Mouse (Mus musculus) lung, embryonic 16.5 days (tissue): ENCODE measurements around the gene Dock3. TPM values are rescaled to one million over a fixed set of nuclear protein-coding genes. Genes with fewer than 3 reads are reported as not detected.

Experiments used
- ATAC-seq: fragments of 200-750 bp; cut with Nextera tagmentation; 2 replicates; pipeline ENCODE4 v1.8.0; 2017; ENCODE audit warnings: low read depth, mild to moderate bottlenecking, moderate library complexity
- H3K27ac ChIP-seq: fragments of 300-500 bp; sonication (generic); 2 replicates; pipeline ENCODE4 v1.5.1; 2014; ENCODE audit warnings: mild to moderate bottlenecking, control low read depth, low read length
- H3K27me3 ChIP-seq: fragments of 300-500 bp; sonication (generic); 2 replicates; pipeline ENCODE4 v1.6.1; 2014; ENCODE audit warnings: low read depth, low read length, mixed read lengths; ENCODE audit not compliant: control insufficient read depth, insufficient read depth
- H3K36me3 ChIP-seq: fragments of 300-500 bp; sonication (generic); 2 replicates; pipeline ENCODE4 v1.6.1; 2014; ENCODE audit warnings: low read length; ENCODE audit not compliant: control insufficient read depth, insufficient read depth
- H3K4me1 ChIP-seq: fragments of 300-500 bp; sonication (generic); replicated peaks from 2 replicates; pipeline ENCODE4 v1.6.1; 2014; ENCODE audit warnings: low read length, mixed read lengths; ENCODE audit not compliant: control insufficient read depth, insufficient read depth
- H3K4me2 ChIP-seq: fragments of 300-500 bp; sonication (generic); 2 replicates; pipeline ENCODE4 v1.6.1; 2014; ENCODE audit warnings: low read depth, low read length, control low read depth
- H3K4me3 ChIP-seq: fragments of 300-500 bp; sonication (generic); 2 replicates; pipeline ENCODE4 v1.5.1; 2014; ENCODE audit warnings: mild to moderate bottlenecking, low read length, control low read depth
- H3K9ac ChIP-seq: fragments of 300-500 bp; sonication (generic); 2 replicates; pipeline ENCODE4 v1.6.1; 2014; ENCODE audit warnings: low read length, control low read depth
- H3K9me3 ChIP-seq: fragments of 300-500 bp; sonication (generic); 2 replicates; pipeline ENCODE4 v1.6.1; 2016; ENCODE audit warnings: low read length; ENCODE audit not compliant: control insufficient read depth
- WGBS: fragments of 180-500 bp; shearing (Covaris S2); extraction: QIAGEN DNeasy Blood & Tissue Kit; methylation state at CpG from one replicate; pipeline ENCODE4 v1.1.7; 2014; 5-methylcytosine and 5-hydroxymethylcytosine counted together
- microRNA-seq: library from miRNA; unstranded; fragments of <30 nt; microRNA quantifications from one replicate; pipeline ENCODE4, GENCODE M21; 2016
- polyA plus RNA-seq: library from polyadenylated mRNA; unstranded; fragments of >200 nt; fragmentation: Nextera tagmentation; extraction: Ambion mirVana; gene quantifications from 2 replicates; pipeline ENCODE4 v1.2.1, GENCODE M21; 2015

Gene Dock3
- polyA plus RNA-seq, 1 experiment from 2014 or later = 0.19 TPM

- peaks cover 20% of the 10 kb centered on the region for H3K36me3 ChIP-seq
- 68% methylated on average over 4 of the region's 4 CpGs for WGBS
- no peak overlapping the region for H3K4me2 ChIP-seq
- H3K4me1 ChIP-seq = peaks cover 33% of the 10 kb centered on the region
- H3K4me3 ChIP-seq = no peak overlapping the region
- no peak overlapping the region for H3K27ac ChIP-seq
- H3K27me3 ChIP-seq = no peaks in the 10 kb centered on the region
- H3K9ac ChIP-seq = no peak overlapping the region
- no peaks in the 10 kb centered on the region for H3K9me3 ChIP-seq
- ATAC-seq = no peak
Measured at GRCm38 (mm10) chr9:106882176-106882575, 349.5 kb downstream of the Dock3 start.

DNA sequence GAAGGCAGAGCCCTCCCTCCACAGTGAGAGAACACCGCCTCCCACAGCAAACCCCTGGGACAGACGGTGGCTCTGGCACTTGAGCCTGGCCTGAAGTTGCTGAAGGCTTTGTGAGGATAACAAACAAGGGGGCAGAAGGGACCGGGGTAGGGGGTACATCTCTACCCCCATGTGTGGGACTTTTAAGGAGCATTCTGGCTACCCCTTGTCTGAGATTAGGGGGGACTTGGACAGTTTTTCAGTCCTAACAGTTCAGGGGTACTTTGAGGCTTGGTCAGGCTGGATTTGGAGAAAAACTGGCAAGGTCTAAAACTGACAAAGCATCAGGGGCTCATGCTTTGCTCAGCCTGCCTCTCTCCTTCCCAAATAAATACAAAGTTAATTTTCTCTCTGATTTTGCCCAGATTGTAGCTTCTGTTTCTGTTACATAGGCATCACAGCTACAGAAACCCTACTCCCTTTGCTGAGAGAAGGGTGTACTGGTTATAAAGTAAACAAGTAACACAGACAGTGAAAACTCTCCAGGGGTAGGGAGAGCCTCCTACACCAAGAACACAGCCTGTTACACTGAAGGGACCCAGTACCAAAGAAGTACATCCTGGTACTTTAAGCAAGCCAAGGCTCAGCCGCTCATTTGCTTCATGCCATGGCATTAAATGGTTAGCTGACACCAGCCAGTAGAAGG, 350.5 kb downstream of the Dock3 start:
- 54% methylated on average over 4 of the region's 4 CpGs for WGBS
- Histone ChIP-seq H3K4me1 (peaks cover 33% of the 10 kb centered on the region), H3K36me3 (peaks cover 26% of the 10 kb centered on the region), H3K9ac (no peak overlapping the region), H3K27ac (no peak overlapping the region), H3K4me3 (no peak overlapping the region), H3K9me3 (no peaks in the 10 kb centered on the region), H3K27me3 (no peaks in the 10 kb centered on the region), H3K4me2 (no peak overlapping the region)
- no peak for ATAC-seq

- ATAC-seq = no peak
- Histone ChIP-seq H3K27ac (no peak overlapping the region), H3K9me3 (no peaks in the 10 kb centered on the region), H3K9ac (no peak overlapping the region), H3K36me3 (peaks cover 29% of the 10 kb centered on the region), H3K27me3 (no peaks in the 10 kb centered on the region), H3K4me3 (no peak overlapping the region), H3K4me1 (peaks cover 18% of the 10 kb centered on the region), H3K4me2 (no peak overlapping the region)
- 71% methylated on average over 4 of the region's 4 CpGs for WGBS
Measured at GRCm38 (mm10) chr9:106879471-106879870, 352.2 kb downstream of the Dock3 start.

DNA sequence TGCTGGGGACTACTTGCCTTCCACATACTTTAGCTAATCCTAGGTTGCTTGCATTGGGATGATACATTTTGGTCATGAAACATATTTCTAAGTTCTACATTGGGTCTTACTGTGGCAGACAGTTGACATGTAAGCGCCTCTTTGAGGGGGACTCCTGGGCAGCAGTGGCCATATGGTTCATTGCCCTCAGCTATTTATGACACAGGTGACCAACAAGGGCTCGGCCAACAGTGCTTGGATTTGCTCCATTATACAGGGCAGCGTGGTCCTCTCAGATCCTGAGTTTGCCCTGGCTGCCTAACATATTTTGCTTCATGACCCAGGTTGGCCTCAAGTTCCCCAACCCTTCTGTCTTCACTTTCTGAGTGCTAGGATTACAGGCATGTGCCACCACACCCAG, 355.0 kb downstream of the Dock3 start:
- ATAC-seq = no peak

DNA sequence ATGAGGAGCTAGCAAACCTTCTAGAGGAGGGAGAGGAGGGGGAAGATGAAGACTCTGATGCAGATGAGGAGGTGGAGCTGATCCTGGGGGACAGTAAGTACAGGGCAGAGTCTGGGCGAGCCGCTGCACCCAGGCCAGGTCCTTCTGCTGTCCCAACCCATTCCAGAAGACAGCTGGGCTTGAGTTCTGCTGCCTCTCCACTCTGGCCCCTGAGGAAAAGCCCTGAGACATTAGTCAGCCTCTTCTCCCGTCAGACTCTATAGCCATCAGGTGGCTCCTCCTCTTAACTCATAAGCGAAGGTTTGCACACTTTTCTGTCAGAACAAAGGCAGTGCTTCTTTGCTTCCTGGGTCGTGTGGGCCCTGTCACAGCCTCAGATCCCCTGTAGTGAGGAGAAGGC, 357.5 kb downstream of the Dock3 start:
- no peaks in the 10 kb centered on the region for H3K9me3 ChIP-seq
- H3K36me3 ChIP-seq = peaks cover 23% of the 10 kb centered on the region
- no peak overlapping the region for H3K4me2 ChIP-seq
- no peak overlapping the region for H3K27ac ChIP-seq
- 74% methylated on average over 5 of the region's 5 CpGs for WGBS
- no peaks in the 10 kb centered on the region for H3K27me3 ChIP-seq
- no peak for ATAC-seq
- H3K9ac ChIP-seq = no peak overlapping the region
- H3K4me3 ChIP-seq = no peak overlapping the region
- H3K4me1 ChIP-seq = no peaks in the 10 kb centered on the region

More for the DNA sequence above, 355.0 kb downstream of the Dock3 start:
- no peak overlapping the region for H3K4me2 ChIP-seq
- H3K27ac ChIP-seq = no peak overlapping the region
- no peaks in the 10 kb centered on the region for H3K4me1 ChIP-seq
- no peaks in the 10 kb centered on the region for H3K9me3 ChIP-seq
- peaks cover 27% of the 10 kb centered on the region for H3K36me3 ChIP-seq
- WGBS = 93% methylated on average over 3 of the region's 3 CpGs
- no peak overlapping the region for H3K9ac ChIP-seq
- H3K27me3 ChIP-seq = no peaks in the 10 kb centered on the region
- H3K4me3 ChIP-seq = no peak overlapping the region

DNA sequence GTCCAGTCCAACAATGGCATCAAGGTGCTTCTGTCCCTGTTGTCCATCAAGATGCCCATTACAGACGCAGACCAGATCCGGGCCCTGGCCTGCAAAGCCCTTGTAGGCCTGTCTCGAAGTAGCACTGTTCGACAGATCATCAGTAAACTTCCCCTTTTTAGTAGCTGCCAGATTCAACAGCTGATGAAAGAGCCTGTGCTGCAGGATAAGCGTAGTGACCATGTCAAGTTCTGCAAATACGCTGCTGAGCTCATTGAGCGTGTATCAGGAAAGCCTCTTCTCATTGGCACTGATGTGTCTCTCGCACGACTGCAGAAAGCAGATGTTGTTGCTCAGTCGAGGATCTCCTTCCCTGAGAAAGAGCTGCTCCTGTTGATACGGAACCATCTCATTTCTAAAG, 373.7 kb downstream of the Dock3 start:
- H3K4me2 ChIP-seq = no peak overlapping the region
- H3K36me3 ChIP-seq = peaks cover 37% of the 10 kb centered on the region
- H3K27ac ChIP-seq = no peak overlapping the region
- no peak overlapping the region for H3K9ac ChIP-seq
- H3K4me1 ChIP-seq = no peaks in the 10 kb centered on the region
- no peak overlapping the region for H3K4me3 ChIP-seq
- ATAC-seq = no peak
- WGBS = 88% methylated on average over 11 of the region's 11 CpGs
- H3K27me3 ChIP-seq = no peaks in the 10 kb centered on the region
- H3K9me3 ChIP-seq = no peaks in the 10 kb centered on the region

DNA sequence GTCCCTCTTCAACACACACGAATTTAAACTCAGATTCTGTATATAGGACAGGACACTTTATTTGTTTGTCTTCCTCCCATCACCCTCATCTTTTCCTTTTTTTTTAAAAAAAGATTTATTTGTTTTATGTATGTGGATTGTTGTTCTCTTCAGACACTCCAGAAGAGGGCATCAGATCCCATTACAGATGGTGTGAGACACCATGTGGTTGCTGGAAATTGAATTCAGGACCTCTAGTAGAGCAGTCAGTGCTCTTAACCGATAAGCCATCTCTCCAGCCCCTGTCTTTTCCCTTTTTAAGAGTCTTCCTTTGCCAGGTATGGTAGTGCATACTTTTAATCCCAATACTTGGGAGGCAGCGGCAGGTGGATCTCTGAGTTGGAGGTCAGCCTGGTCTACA, 375.0 kb downstream of the Dock3 start:
- Histone ChIP-seq H3K36me3 (peaks cover 33% of the 10 kb centered on the region), H3K4me1 (no peaks in the 10 kb centered on the region), H3K4me3 (no peak overlapping the region), H3K4me2 (no peak overlapping the region), H3K27ac (no peak overlapping the region), H3K27me3 (no peaks in the 10 kb centered on the region), H3K9me3 (no peaks in the 10 kb centered on the region), H3K9ac (no peak overlapping the region)
- ATAC-seq = no peak
- WGBS = 73% methylated on average over 3 of the region's 3 CpGs

Small RNA genes lying within 50 kb of the gene (microRNA-seq; reads per million reads assigned to microRNA genes)
- not detected for gene Gm22238

Other genes starting within 250 kb of the Dock3 start
- gene Mapkapk3, start 58.0 kb upstream of the Dock3 start, polyA plus RNA-seq = 17.8 and 20.6 TPM in 2 replicates
- 19.3 and 20.5 TPM in 2 replicates for gene Cish, start 64.1 kb upstream of the Dock3 start, polyA plus RNA-seq
- gene Hemk1, start 106.4 kb upstream of the Dock3 start, polyA plus RNA-seq = 11.5 and 12.4 TPM in 2 replicates
- 0.83 and 0.85 TPM in 2 replicates for gene 6430571L13Rik, start 108.7 kb upstream of the Dock3 start, polyA plus RNA-seq
- 0.38 and 0.60 TPM in 2 replicates for gene Cacna2d2, start 167.7 kb upstream of the Dock3 start, polyA plus RNA-seq